Comparison of ENCODE assay signal across 1 mouse cellular context in genomic region chr3:51230886-51231285, GRCm38 (mm10).
TF ChIP-seq lines count a peak whose summit lies in the region.

No protein-coding gene starts in this region.

TF ChIP-seq in MEL, 35 proteins besides CTCF, POLR2A, EP300 and RAD21 (continued from another document):
- TF ChIP-seq ZKSCAN1 (IDR thresholded peaks at IDR 0.05; ENCODE audit: low read depth, low read length) = no peak
- peak in 1 of 2 experiments; percentile 52; a peak in 1 of 4 replicates for TF ChIP-seq USF2 (IDR thresholded peaks at IDR 0.05; ENCODE audit: borderline replicate concordance in 1 of 2, insufficient read depth in 1 of 2, low read depth in 1 of 2, low read length in 2 of 2)
- TF ChIP-seq USF1 (IDR thresholded peaks at IDR 0.05; ENCODE audit: low read depth, low read length) = peak; percentile 85
- TF ChIP-seq ZC3H11A (IDR thresholded peaks at IDR 0.05; ENCODE audit: low read depth, low read length) = no peak
- TF ChIP-seq MAX (IDR thresholded peaks at IDR 0.05; ENCODE audit: low read length) = peak; percentile 56; the same call in 1 of the 2 replicates
- TF ChIP-seq MYC (IDR thresholded peaks at IDR 0.05; ENCODE audit: low read depth, low read length) = no peak
